Mouse (Mus musculus): ENCODE measurements at regions not wholly inside any gene's neighbourhood (a gene's known extent, or its start where the extent isn't known, plus 50 kb on each side); places are given as distances from the start of the nearest gene placed in this dataset.
A peak's percentile ranks its signal among the peaks of the same experiment; 100 is the strongest.

DNA sequence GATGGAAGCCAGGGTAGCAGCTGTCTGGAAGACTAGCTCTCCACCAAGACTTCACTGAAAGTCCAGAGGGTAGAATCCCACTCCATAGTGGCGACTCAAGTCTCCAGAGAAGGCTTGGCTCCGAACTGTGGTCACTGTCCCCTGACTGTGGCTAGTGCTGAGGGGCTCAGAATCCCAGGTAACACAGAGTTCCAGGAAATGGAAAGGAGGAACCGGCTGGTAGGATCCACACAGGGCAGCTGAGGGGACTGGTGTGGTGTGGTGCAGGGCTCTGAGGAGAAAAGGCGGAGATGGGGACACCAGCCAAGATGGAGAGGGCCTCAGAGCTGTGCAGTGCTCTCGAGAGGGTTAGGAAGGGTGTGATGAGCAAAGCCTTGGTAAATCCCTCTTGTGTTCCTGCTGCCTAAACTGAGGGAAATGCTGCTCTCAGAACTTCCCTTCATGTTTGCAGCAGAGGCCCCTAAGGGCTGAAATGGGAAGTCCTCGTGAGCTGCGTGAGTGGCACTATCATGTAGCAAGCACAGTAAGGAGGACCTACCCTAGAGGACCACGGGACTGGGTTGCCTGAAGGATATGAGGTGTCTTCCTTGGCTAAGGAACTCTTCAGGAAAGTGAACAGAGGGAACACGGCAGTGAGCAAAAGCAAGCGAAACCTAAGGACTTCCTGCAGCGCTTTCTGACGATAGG lies 946.2 kb downstream of the 4930447A16Rik start:
- H3K27ac ChIP-seq (ENCODE audit: insufficient read depth, low read depth, low read length): no peak overlapping the region
- no peaks in the 10 kb centered on the region for H3K27me3 ChIP-seq (ENCODE audit: control insufficient read depth, insufficient read depth, low read length)
- no peak for TF ChIP-seq POLR2A (IDR thresholded peaks at IDR 0.05; ENCODE audit: low read depth, low read length)
- no peak for TF ChIP-seq CTCF (IDR thresholded peaks at IDR 0.05; ENCODE audit: extremely low read depth, insufficient read length, insufficient replicate concordance, low read depth, low read length)
- no peaks in the 10 kb centered on the region for H3K36me3 ChIP-seq (ENCODE audit: control insufficient read depth, insufficient read depth, low read length)
- H3K4me1 ChIP-seq (ENCODE audit: control insufficient read depth, insufficient read depth, insufficient read length, low read length): peaks cover 17% of the 10 kb centered on the region
- WGBS: 75% methylated on average over 12 of the region's 12 CpGs
- H3K4me3 ChIP-seq (ENCODE audit: low read depth, low read length): no peak overlapping the region

DNA sequence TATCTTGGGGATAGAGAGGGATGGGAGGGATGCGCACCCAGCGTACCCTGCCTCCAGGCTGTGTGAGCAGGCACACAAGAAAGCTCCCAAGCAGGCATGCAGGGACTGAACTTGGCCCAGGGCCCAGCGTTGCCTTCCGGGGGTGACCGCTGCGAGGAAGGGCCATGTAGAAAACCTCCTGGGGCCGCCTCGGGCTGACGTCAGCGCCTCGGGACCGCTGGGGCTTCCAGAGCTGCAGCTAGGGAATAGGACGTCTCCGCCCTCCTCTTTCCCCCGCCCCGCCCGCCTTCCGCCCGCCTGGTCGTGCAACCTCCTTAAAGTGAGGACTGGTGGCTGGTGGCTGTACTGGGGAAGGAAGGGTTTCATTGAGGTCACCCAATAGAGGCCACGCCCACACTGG lies 948.4 kb downstream of the 4930447A16Rik start:
- WGBS: 6% methylated on average over 21 of the region's 21 CpGs
- TF ChIP-seq POLR2A (IDR thresholded peaks at IDR 0.05; ENCODE audit: low read depth, low read length) (0 out of 2 replicates have a peak, but pooled peaks have one; percentile 13), CTCF (IDR thresholded peaks at IDR 0.05; ENCODE audit: extremely low read depth, insufficient read length, insufficient replicate concordance, low read depth, low read length) (no peak)
- Histone ChIP-seq H3K4me3 (ENCODE audit: low read depth, low read length) (peak overlapping the region; percentile 36), H3K4me1 (ENCODE audit: control insufficient read depth, insufficient read depth, insufficient read length, low read length) (peaks cover 17% of the 10 kb centered on the region), H3K27ac (ENCODE audit: insufficient read depth, low read depth, low read length) (peak overlapping the region; percentile 66), H3K27me3 (ENCODE audit: control insufficient read depth, insufficient read depth, low read length) (no peaks in the 10 kb centered on the region), H3K36me3 (ENCODE audit: control insufficient read depth, insufficient read depth, low read length) (no peaks in the 10 kb centered on the region)

DNA sequence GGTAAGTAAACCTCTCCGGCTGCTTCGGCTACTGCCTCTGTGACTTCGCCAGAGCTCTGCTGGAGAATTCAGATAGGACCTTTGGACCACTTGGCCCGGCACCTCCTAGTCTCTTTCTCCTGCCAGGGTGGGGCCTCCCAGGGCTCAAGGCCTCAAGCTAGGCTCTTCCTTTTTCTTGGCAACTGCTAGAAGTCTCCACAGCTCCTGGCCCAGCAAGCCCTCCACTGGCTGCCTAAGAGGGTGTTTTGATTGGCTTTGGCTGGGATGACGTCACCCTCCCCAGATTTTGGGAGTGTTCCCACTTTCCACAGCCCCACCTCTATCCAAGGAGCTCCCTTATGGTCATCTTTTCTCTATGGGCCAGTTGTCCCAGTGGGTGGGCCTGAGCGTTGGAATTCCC lies 949.4 kb downstream of the 4930447A16Rik start:
- WGBS: 21% methylated on average over 6 of the region's 6 CpGs
- peaks cover 17% of the 10 kb centered on the region for H3K4me1 ChIP-seq (ENCODE audit: control insufficient read depth, insufficient read depth, insufficient read length, low read length)
- H3K27ac ChIP-seq (ENCODE audit: insufficient read depth, low read depth, low read length): peak overlapping the region; percentile 69

DNA sequence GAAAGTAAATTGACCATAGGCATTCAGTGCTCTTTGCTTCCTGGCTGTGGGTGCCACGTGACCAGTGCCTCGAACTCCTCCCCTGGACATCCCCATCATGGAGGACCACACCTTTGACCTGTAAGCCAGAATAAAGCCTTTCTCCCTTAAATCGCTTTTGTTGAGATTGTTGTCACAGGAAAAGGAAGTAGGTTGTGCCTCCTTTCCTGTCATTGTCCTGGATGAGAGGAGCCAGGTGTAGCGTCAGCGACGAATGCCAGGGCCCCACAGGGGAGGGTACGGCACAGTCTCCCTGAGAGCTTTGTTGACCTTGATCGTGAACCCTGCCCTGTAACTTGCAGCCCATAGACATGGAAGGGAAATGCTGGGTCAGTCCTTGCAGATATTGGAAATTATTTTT lies 952.8 kb downstream of the 4930447A16Rik start:
- TF ChIP-seq POLR2A (IDR thresholded peaks at IDR 0.05; ENCODE audit: low read depth, low read length) (no peak), CTCF (IDR thresholded peaks at IDR 0.05; ENCODE audit: extremely low read depth, insufficient read length, insufficient replicate concordance, low read depth, low read length) (no peak)
- no peak overlapping the region for H3K4me3 ChIP-seq (ENCODE audit: low read depth, low read length)
- H3K36me3 ChIP-seq (ENCODE audit: control insufficient read depth, insufficient read depth, low read length): no peaks in the 10 kb centered on the region
- 71% methylated on average over 8 of the region's 8 CpGs for WGBS
- H3K27me3 ChIP-seq (ENCODE audit: control insufficient read depth, insufficient read depth, low read length): no peaks in the 10 kb centered on the region
- H3K4me1 ChIP-seq (ENCODE audit: control insufficient read depth, insufficient read depth, insufficient read length, low read length): peaks cover 20% of the 10 kb centered on the region
- no peak overlapping the region for H3K27ac ChIP-seq (ENCODE audit: insufficient read depth, low read depth, low read length)

More for the DNA sequence above, 949.4 kb downstream of the 4930447A16Rik start:
- Histone ChIP-seq H3K36me3 (ENCODE audit: control insufficient read depth, insufficient read depth, low read length) (no peaks in the 10 kb centered on the region), H3K4me3 (ENCODE audit: low read depth, low read length) (no peak overlapping the region), H3K27me3 (ENCODE audit: control insufficient read depth, insufficient read depth, low read length) (no peaks in the 10 kb centered on the region)
- TF ChIP-seq POLR2A (IDR thresholded peaks at IDR 0.05; ENCODE audit: low read depth, low read length) (peak; percentile 23; the same call in 1 of the 2 replicates), CTCF (IDR thresholded peaks at IDR 0.05; ENCODE audit: extremely low read depth, insufficient read length, insufficient replicate concordance, low read depth, low read length) (no peak)

DNA sequence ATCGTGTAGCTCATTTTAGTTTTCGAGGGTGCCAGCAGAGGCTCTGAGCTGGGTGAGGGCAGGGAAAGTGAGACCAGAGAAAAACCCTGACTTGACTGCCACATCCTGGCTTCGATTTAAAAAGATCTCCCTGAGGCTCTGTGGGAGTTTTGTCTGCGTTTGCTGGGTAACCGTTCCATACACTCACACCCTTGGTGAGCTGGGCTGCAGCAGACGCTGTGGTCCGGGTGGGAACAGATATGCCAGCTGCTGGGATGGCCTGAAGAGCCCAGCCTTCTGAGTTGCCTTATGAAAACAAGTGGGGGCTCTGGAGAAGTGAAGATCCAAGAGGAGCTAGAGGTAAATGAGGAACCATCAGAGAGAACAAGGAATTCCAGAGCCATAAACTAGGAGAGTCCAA lies 962.3 kb downstream of the 4930447A16Rik start:
- Histone ChIP-seq H3K4me3 (ENCODE audit: low read depth, low read length) (no peak overlapping the region), H3K27ac (ENCODE audit: insufficient read depth, low read depth, low read length) (no peak overlapping the region), H3K36me3 (ENCODE audit: control insufficient read depth, insufficient read depth, low read length) (no peaks in the 10 kb centered on the region), H3K4me1 (ENCODE audit: control insufficient read depth, insufficient read depth, insufficient read length, low read length) (peaks cover 29% of the 10 kb centered on the region), H3K27me3 (ENCODE audit: control insufficient read depth, insufficient read depth, low read length) (no peaks in the 10 kb centered on the region)
- 83% methylated on average over 7 of the region's 7 CpGs for WGBS
- no peak for TF ChIP-seq CTCF (IDR thresholded peaks at IDR 0.05; ENCODE audit: extremely low read depth, insufficient read length, insufficient replicate concordance, low read depth, low read length)
- TF ChIP-seq POLR2A (IDR thresholded peaks at IDR 0.05; ENCODE audit: low read depth, low read length): no peak

DNA sequence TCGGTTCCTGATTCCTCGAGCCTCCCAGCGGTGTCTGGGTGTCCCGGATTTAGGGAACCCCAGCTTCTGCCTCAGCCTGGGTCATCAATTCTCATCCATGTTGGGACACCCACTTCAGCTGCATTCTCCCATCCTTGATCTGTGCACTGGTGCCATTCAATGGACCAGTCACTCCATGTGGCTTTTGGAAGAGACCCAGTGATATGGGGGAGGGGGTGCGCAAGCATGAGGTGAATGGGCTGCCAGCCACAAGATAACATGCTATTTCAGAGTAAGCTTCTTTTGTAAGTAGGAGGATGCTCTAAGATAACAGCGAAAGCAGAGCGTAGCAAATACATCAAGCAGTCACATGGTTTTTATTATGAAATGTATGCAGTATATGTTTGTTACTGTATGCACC lies 963.1 kb downstream of the 4930447A16Rik start:
- peaks cover 29% of the 10 kb centered on the region for H3K4me1 ChIP-seq (ENCODE audit: control insufficient read depth, insufficient read depth, insufficient read length, low read length)

DNA sequence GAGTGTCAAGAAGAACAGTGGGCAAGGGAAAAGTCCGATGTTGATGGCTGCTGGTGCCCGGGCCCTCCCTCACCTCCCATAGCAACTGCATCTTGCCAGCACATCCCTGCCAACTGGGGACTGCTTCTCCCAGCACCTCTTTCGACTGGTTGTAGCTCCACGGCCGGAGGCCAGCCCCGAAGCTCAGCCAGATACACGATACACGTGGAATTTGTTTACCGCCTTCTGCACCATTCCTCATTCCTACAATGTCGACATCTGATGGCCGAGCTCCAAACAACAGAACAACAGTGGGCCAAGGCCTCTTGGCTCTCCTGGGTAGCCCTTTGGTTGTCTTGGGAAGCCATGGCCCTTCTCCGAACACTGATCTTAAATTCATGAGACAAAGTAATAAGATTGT lies 965.1 kb downstream of the 4930447A16Rik start:
- TF ChIP-seq CTCF (IDR thresholded peaks at IDR 0.05; ENCODE audit: extremely low read depth, insufficient read length, insufficient replicate concordance, low read depth, low read length) (no peak), POLR2A (IDR thresholded peaks at IDR 0.05; ENCODE audit: low read depth, low read length) (no peak)
- Histone ChIP-seq H3K36me3 (ENCODE audit: control insufficient read depth, insufficient read depth, low read length) (no peaks in the 10 kb centered on the region), H3K27me3 (ENCODE audit: control insufficient read depth, insufficient read depth, low read length) (no peaks in the 10 kb centered on the region), H3K4me3 (ENCODE audit: low read depth, low read length) (no peak overlapping the region), H3K27ac (ENCODE audit: insufficient read depth, low read depth, low read length) (no peak overlapping the region), H3K4me1 (ENCODE audit: control insufficient read depth, insufficient read depth, insufficient read length, low read length) (peaks cover 17% of the 10 kb centered on the region; the same call in 1 of the 2 replicates)
- 88% methylated on average over 12 of the region's 12 CpGs for WGBS

More for the DNA sequence above, 963.1 kb downstream of the 4930447A16Rik start:
- Histone ChIP-seq H3K27ac (ENCODE audit: insufficient read depth, low read depth, low read length) (no peak overlapping the region), H3K36me3 (ENCODE audit: control insufficient read depth, insufficient read depth, low read length) (no peaks in the 10 kb centered on the region), H3K27me3 (ENCODE audit: control insufficient read depth, insufficient read depth, low read length) (no peaks in the 10 kb centered on the region), H3K4me3 (ENCODE audit: low read depth, low read length) (no peak overlapping the region)
- WGBS: 90% methylated on average over 7 of the region's 7 CpGs
- TF ChIP-seq POLR2A (IDR thresholded peaks at IDR 0.05; ENCODE audit: low read depth, low read length) (no peak), CTCF (IDR thresholded peaks at IDR 0.05; ENCODE audit: extremely low read depth, insufficient read length, insufficient replicate concordance, low read depth, low read length) (no peak)
